Mouse (Mus musculus) forebrain, embryonic 11.5 days (tissue): ENCODE results near the gene Cbll1. TPM values are rescaled to one million over a fixed set of nuclear protein-coding genes. Genes with fewer than 3 reads are reported as not detected.

ENCODE experiments used
- ATAC-seq: fragments of 200-750 bp; cut with Nextera tagmentation; replicated peaks from 2 replicates; pipeline ENCODE4 v1.8.0; 2017; ENCODE audit warnings: moderate TSS enrichment; ENCODE audit not compliant: low FRiP score
- DNase-seq: peaks from one replicate; pipeline ENCODE4 v3.0.0-alpha.2; 2017; ENCODE audit warnings: low spot score
- H3K27ac ChIP-seq: fragments of 300-500 bp; sonication (generic); 2 replicates; pipeline ENCODE4 v1.5.1; 2014; ENCODE audit warnings: low read depth, low read length
- H3K27me3 ChIP-seq: fragments of 300-500 bp; sonication (generic); 2 replicates; pipeline ENCODE4 v1.6.1; 2014; ENCODE audit warnings: mild to moderate bottlenecking, low read length, mixed read lengths; ENCODE audit not compliant: control insufficient read depth, insufficient read depth
- H3K36me3 ChIP-seq: fragments of 300-500 bp; sonication (generic); 2 replicates; pipeline ENCODE4 v1.6.1; 2014; ENCODE audit warnings: mild to moderate bottlenecking, low read length, moderate library complexity, mixed read lengths; ENCODE audit not compliant: control insufficient read depth, insufficient read depth
- H3K4me1 ChIP-seq: fragments of 300-500 bp; sonication (generic); replicated peaks from 2 replicates; pipeline ENCODE4 v1.6.1; 2014; ENCODE audit warnings: low read length, mixed read lengths; ENCODE audit not compliant: control insufficient read depth, insufficient read depth
- H3K4me2 ChIP-seq: fragments of 300-500 bp; sonication (generic); 2 replicates; pipeline ENCODE4 v1.6.1; 2014; ENCODE audit warnings: low read depth, mild to moderate bottlenecking, low read length, moderate library complexity, mixed read lengths; ENCODE audit not compliant: severe bottlenecking
- H3K4me3 ChIP-seq: fragments of 300-500 bp; sonication (generic); 2 replicates; pipeline ENCODE4 v1.5.1; 2014; ENCODE audit warnings: low read depth, low read length
- H3K9ac ChIP-seq: fragments of 300-500 bp; sonication (generic); 2 replicates; pipeline ENCODE4 v1.6.1; 2014; ENCODE audit warnings: low read length
- H3K9me3 ChIP-seq: fragments of 300-500 bp; sonication (generic); 2 replicates; pipeline ENCODE4 v1.6.1; 2016; ENCODE audit warnings: low read length, mixed read lengths; ENCODE audit not compliant: control insufficient read depth
- WGBS: fragments of 180-500 bp; shearing (Covaris S2); extraction: QIAGEN DNeasy Blood & Tissue Kit; methylation state at CpG from one replicate; pipeline ENCODE4 v1.1.7; 2014; 5-methylcytosine and 5-hydroxymethylcytosine counted together
- polyA plus RNA-seq: library from polyadenylated mRNA; unstranded; fragments of >200 nt; fragmentation: Nextera tagmentation; extraction: Ambion mirVana; gene quantifications from 2 replicates; pipeline ENCODE4 v1.2.1, GENCODE M21; 2014

Gene Cbll1
- 26.5 and 27.9 TPM in 2 replicates for polyA plus RNA-seq

GRCm38 (mm10) chr12:31499314-31500131 lies at the start of gene Cbll1:
Gene Cbll1 (minus strand): TSS chr12:31499616.
- under 1% methylated on average over 68 of the region's 68 CpGs for WGBS
- peak within 1 kb of the TSS; percentile 79 for H3K4me2 ChIP-seq

GRCm38 (mm10) chr12:31546061-31546460 lies 46.6 kb upstream of the Cbll1 start:
- no peak for DNase-seq
- H3K36me3 ChIP-seq: no peaks in the 10 kb centered on the region
- no peaks in the 10 kb centered on the region for H3K9me3 ChIP-seq
- H3K27me3 ChIP-seq: no peaks in the 10 kb centered on the region
- no peak overlapping the region for H3K27ac ChIP-seq
- H3K9ac ChIP-seq: no peak overlapping the region
- ATAC-seq: no peak
- 63% methylated on average over 1 of the region's 1 CpGs for WGBS
- no peak overlapping the region for H3K4me2 ChIP-seq
- no peaks in the 10 kb centered on the region for H3K4me1 ChIP-seq
- H3K4me3 ChIP-seq: no peak overlapping the region

More at GRCm38 (mm10) chr12:31499314-31500131, at the start of gene Cbll1:
- H3K4me3 ChIP-seq: peak within 1 kb of the TSS; percentile 80
- H3K9ac ChIP-seq: peak within 1 kb of the TSS; percentile 88
- H3K27me3 ChIP-seq: no peaks in the 10 kb centered on the region
- no peaks in the 10 kb centered on the region for H3K4me1 ChIP-seq
- H3K36me3 ChIP-seq: no peaks in the 10 kb centered on the region
- H3K27ac ChIP-seq: peak within 1 kb of the TSS; percentile 71; the same call in 1 of the 2 replicates
- ATAC-seq (peak; percentile 98), DNase-seq (peak; percentile 97)
- no peaks in the 10 kb centered on the region for H3K9me3 ChIP-seq

- Histone ChIP-seq H3K4me2 (no peak overlapping the region), H3K9ac (no peak overlapping the region), H3K4me3 (no peak overlapping the region), H3K9me3 (no peaks in the 10 kb centered on the region), H3K4me1 (no peaks in the 10 kb centered on the region), H3K36me3 (no peaks in the 10 kb centered on the region), H3K27ac (no peak overlapping the region), H3K27me3 (no peaks in the 10 kb centered on the region)
- ATAC-seq (no peak), DNase-seq (no peak)
- 45% methylated on average over 2 of the region's 2 CpGs for WGBS
Observed at GRCm38 (mm10) chr12:31545219-31545618, 45.8 kb upstream of the Cbll1 start.

GRCm38 (mm10) chr12:31541541-31541940 lies 42.1 kb upstream of the Cbll1 start:
- H3K4me3 ChIP-seq: no peak overlapping the region
- H3K36me3 ChIP-seq: no peaks in the 10 kb centered on the region
- H3K27ac ChIP-seq: no peak overlapping the region
- DNase-seq (no peak), ATAC-seq (no peak)
- no peaks in the 10 kb centered on the region for H3K9me3 ChIP-seq
- H3K4me2 ChIP-seq: no peak overlapping the region
- H3K4me1 ChIP-seq: no peaks in the 10 kb centered on the region
- no peaks in the 10 kb centered on the region for H3K27me3 ChIP-seq
- no peak overlapping the region for H3K9ac ChIP-seq
- WGBS: 79% methylated on average over 5 of the region's 5 CpGs

GRCm38 (mm10) chr12:31539783-31540182 lies 40.4 kb upstream of the Cbll1 start:
- Histone ChIP-seq H3K27me3 (no peaks in the 10 kb centered on the region), H3K4me1 (no peaks in the 10 kb centered on the region), H3K4me3 (no peak overlapping the region), H3K36me3 (no peaks in the 10 kb centered on the region), H3K9me3 (no peaks in the 10 kb centered on the region), H3K27ac (no peak overlapping the region), H3K4me2 (no peak overlapping the region), H3K9ac (no peak overlapping the region)
- ATAC-seq (no peak), DNase-seq (no peak)
- 74% methylated on average over 2 of the region's 2 CpGs for WGBS

- no peaks in the 10 kb centered on the region; the same call in 1 of the 2 replicates for H3K4me1 ChIP-seq
- no peak overlapping the region for H3K9ac ChIP-seq
- DNase-seq: no peak
- no peaks in the 10 kb centered on the region for H3K27me3 ChIP-seq
- 80% methylated on average over 7 of the region's 7 CpGs for WGBS
- H3K27ac ChIP-seq: no peak overlapping the region
- H3K4me3 ChIP-seq: no peak overlapping the region
- no peak for ATAC-seq
- H3K4me2 ChIP-seq: no peak overlapping the region
- H3K9me3 ChIP-seq: no peaks in the 10 kb centered on the region
- no peaks in the 10 kb centered on the region for H3K36me3 ChIP-seq
Observed at GRCm38 (mm10) chr12:31537515-31538230, 38.3 kb upstream of the Cbll1 start.

- no peak overlapping the region for H3K27ac ChIP-seq
- 65% methylated on average over 11 of the region's 11 CpGs for WGBS
- no peaks in the 10 kb centered on the region; the same call in 1 of the 2 replicates for H3K4me1 ChIP-seq
- DNase-seq (no peak), ATAC-seq (no peak)
- no peaks in the 10 kb centered on the region for H3K27me3 ChIP-seq
- H3K9ac ChIP-seq: no peak overlapping the region
- no peak overlapping the region for H3K4me2 ChIP-seq
- H3K36me3 ChIP-seq: no peaks in the 10 kb centered on the region
- no peak overlapping the region for H3K4me3 ChIP-seq
- H3K9me3 ChIP-seq: no peaks in the 10 kb centered on the region
Observed at GRCm38 (mm10) chr12:31534060-31534843, 34.8 kb upstream of the Cbll1 start.

GRCm38 (mm10) chr12:31533218-31533908 lies 33.9 kb upstream of the Cbll1 start:
- DNase-seq: no peak
- H3K9me3 ChIP-seq: no peaks in the 10 kb centered on the region
- no peak for ATAC-seq
- no peaks in the 10 kb centered on the region; the same call in 1 of the 2 replicates for H3K4me1 ChIP-seq
- no peaks in the 10 kb centered on the region for H3K36me3 ChIP-seq
- WGBS: 86% methylated on average over 10 of the region's 10 CpGs
- H3K4me3 ChIP-seq: no peak overlapping the region
- no peak overlapping the region for H3K27ac ChIP-seq
- no peak overlapping the region for H3K4me2 ChIP-seq
- no peak overlapping the region for H3K9ac ChIP-seq
- no peaks in the 10 kb centered on the region for H3K27me3 ChIP-seq
